Mouse (Mus musculus) erythroid progenitor cell, adult 5-6 weeks (primary cell): Measurements from ENCODE around the gene Dcaf10. TPM values are rescaled to one million over a fixed set of nuclear protein-coding genes. Genes with fewer than 3 reads are reported as not detected.
"Not testable (repeated sequence)": the region's sequence is repeated elsewhere in the genome, so short reads cannot be mapped to it uniquely, and the experiment has no call there.

Source experiments
- ATAC-seq: replicated peaks from 2 replicates; pipeline ENCODE4 v1.8.0; 2016; ENCODE audit warnings: moderate number of reproducible peaks, mild to moderate bottlenecking, moderate TSS enrichment, inconsistent platforms; ENCODE audit not compliant: poor library complexity, low FRiP score, severe bottlenecking
- total RNA-seq, 2 experiments: library from RNA; stranded (forward) in 1 of 2; stranded (reverse) in 1 of 2; fragments of 150-400 nt in 1 of 2; fragments of 186-747, 209-891 nt in 1 of 2; gene quantifications; 2 replicates each; pipeline versions ENCODE4 v1.2.3 to v1.2.4; 2015 to 2017; ENCODE audit warnings: low replicate concordance in 2 of 2

Dcaf10 gene
- 13.3 and 16.8 TPM in 2 replicates for total RNA-seq (2015; ENCODE audit: low replicate concordance)
- 17.8 and 25.5 TPM in 2 replicates for total RNA-seq (2017; ENCODE audit: low replicate concordance)

DNA sequence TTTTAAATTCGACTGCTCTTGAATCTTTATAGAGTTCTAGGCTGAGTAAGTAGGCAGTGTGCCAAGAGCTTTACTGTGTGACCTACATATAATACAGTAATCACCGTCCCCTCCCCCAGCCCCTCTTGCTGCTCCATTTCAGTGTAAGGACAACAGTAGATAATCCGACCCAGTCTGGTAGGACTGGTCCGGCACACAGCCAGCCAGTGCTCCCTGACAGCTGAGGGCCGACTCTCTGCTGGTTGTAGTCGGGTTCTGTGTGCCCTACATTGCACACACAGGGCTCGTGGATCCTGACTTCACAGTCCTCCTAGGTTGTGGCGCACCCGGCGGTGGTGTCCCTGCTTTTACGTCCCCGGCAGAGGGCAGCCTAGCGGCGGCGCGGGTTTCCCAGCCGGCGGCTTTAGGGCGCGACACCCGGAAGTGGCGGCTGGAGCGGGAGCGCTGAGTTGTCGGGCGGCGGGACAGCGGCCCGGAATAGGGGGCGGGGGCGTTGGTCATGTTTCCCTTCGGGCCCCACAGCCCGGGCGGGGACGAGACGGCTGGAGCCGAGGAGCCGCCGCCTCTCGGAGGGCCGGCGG lies at the start of gene Dcaf10:
TSS of gene Dcaf10 (plus strand) at position 433 of the 581 bp plus-strand sequence.
- peak; percentile 89 for ATAC-seq

GRCm38 (mm10) chr4:45296662-45297564 lies 45.0 kb upstream of the Dcaf10 start, which contains the start of gene Trmt10b:
TSS of gene Trmt10b (plus strand) at chr4:45297127.
- ATAC-seq: peak; percentile 97

GRCm38 (mm10) chr4:45305536-45305935 lies 36.4 kb upstream of the Dcaf10 start:
- no peak for ATAC-seq

GRCm38 (mm10) chr4:45308046-45308445 lies 33.9 kb upstream of the Dcaf10 start:
- peak; percentile 54; the same call in 1 of the 2 replicates for ATAC-seq

- no peak for ATAC-seq
Observed at GRCm38 (mm10) chr4:45308606-45309005, 33.3 kb upstream of the Dcaf10 start.

- no peak for ATAC-seq
Observed at GRCm38 (mm10) chr4:45311056-45311455, 30.8 kb upstream of the Dcaf10 start.

- ATAC-seq: peak; percentile 88
Observed at GRCm38 (mm10) chr4:45320159-45320816, 21.6 kb upstream of the Dcaf10 start.

DNA sequence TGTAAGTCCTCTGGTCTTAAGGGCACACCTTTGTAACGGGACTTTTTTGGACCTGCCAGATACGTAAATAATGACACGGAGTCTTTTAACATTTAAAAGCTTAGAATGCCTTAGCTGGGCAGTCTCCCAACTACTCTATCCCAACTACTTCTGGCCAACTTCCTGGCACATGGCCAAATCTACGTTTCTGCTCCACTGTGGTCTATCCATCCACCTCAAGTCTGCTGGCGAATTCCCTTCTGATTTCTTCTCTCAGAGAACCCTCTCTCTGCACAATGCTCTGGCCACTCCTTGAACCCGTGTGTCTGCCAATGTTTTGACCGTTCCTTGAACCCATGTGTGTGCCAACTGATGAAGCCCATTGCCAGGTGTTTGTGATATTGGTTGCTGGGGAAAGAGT lies 10.8 kb upstream of the Dcaf10 start:
- ATAC-seq: no peak

DNA sequence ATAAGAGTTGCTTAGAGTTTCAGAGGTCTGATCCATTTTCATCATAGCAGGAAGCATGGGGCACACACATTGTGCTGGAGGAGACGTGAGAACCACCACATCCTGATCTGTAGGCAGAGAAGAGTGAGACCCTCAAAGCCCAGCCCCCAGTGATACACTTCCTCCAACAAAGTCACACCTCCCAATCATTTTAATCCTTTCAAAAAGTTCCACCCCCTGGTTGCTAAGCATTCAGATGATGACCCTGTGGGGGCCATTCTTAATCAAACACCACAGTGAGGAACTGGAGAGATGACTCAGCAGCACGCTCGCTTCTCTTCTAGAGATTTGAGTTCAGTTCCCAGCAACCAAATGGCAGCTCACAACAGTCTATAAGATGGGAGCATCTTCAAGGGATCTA lies 9.4 kb upstream of the Dcaf10 start:
- no peak for ATAC-seq

- ATAC-seq: no peak
Observed at GRCm38 (mm10) chr4:45341226-45341625, 675 bp upstream of the Dcaf10 start.

DNA sequence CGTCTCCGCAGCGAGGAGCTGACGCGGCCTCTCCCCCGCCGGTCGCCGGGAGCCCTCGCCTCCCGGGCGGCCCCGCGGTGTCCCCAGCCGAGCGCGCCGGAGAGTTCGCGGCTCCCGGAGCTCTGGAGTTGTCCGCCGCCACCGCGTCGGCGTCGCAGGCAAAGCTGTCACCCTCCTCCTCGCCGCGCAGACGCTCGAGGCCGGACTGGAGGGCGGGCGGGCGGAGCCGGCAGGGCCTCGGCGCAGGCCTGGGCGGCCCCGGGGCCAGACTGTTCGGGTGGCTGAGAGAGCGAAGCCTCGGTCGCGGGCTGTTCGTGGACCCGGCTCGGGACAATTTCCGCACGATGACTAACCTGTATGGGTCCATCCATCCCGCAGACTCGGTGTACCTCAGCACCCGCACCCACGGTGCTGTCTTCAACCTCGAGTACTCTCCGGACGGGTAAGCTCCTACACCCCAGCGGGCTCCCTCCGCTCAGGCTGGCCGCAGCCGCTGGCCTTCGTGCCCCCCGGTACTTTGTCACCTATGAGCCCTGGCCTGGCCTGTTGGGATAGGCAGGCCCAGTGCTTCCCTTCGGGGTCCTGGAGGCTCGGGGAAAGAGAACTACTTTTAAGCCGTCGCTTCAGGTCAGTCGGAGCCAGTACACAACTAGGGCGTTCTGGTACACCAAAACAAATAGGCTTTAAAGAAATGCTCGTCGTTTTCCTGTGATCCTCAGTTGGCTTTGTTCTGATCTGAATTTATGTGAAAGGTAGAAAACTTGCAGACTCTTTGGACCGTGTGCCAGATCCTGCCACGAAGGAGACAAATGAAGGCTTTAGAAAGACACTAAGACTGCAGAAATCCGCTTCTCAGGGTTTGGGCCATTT lies 620 bp downstream of the Dcaf10 start, which contains the start of gene Exosc3:
TSS of gene Exosc3 (minus strand) at position 447 of the 870 bp plus-strand sequence.
- ATAC-seq: peak; percentile 78

GRCm38 (mm10) chr4:45356653-45357052 lies 14.8 kb downstream of the Dcaf10 start:
- no peak for ATAC-seq

GRCm38 (mm10) chr4:45371261-45371660 lies 29.4 kb downstream of the Dcaf10 start:
- no peak for ATAC-seq

DNA sequence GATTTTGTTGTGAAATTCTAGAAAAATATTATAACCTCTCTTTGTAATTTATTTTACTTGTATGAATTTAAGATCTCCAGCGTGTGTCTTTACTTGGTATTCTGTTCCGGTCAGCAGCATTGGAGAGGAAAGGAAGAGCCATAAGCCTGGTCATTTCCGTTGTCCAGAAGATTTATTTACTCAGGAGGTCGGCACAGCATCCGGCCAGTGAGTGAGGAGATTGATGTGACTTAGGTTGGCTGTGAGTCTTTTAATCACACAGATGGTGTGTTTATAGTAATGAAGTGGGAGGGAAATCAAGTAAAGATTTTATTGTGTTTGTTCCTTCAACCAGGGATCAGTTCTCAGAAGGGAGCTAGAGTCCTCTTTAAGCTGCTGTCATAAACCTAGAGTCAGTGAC lies 33.0 kb downstream of the Dcaf10 start:
- no peak for ATAC-seq

- ATAC-seq: no peak
Observed at GRCm38 (mm10) chr4:45376573-45376972, 34.7 kb downstream of the Dcaf10 start.

GRCm38 (mm10) chr4:45380903-45381580 lies 39.1 kb downstream of the Dcaf10 start:
- not testable (repeated sequence) for ATAC-seq

DNA sequence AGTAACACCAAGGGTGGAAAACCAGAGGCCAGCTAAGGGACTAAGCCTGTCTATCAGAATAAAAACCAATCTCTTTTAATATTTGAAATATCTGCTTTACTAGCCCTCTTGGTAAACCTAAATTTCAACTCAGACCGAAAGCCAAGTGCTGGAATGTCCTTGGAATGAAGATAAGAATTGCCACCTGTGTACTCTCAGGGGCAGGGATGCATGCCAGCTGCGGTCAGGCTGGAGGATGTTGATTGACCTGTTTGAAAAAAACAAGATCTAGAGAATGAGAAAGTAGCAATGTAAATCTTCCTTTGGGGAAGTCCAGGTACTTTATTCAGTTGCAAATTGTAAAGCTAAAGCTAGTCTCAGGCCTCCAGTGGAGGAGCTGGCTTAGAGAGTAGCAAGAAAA lies 40.2 kb downstream of the Dcaf10 start:
- ATAC-seq: not testable (repeated sequence)

- ATAC-seq: not testable (repeated sequence)
Observed at GRCm38 (mm10) chr4:45387296-45387695, 45.4 kb downstream of the Dcaf10 start.

DNA sequence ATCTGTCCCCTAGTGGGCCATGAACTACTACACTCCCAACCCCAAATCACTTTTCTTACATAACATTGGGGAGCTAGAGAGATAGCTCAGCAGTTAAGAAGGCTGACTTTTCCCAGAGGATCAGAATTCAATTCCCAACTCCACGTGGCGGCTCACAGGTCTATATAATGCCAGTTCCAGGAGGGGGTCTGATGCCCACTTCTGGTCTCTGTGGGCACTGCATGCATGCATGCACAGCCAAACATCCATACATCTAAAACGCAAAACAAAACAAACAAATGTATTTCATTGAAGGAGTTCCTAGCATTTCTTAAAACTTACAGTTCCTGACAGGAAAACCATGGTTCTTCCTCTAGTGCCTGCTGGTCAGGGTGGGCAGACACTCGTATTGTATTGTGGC lies 50.2 kb downstream of the Dcaf10 start:
- no peak for ATAC-seq
